Mouse (Mus musculus) neural tube, embryonic 12.5 days (tissue): ENCODE results near the gene Anks1b. TPM values are rescaled to one million over a fixed set of nuclear protein-coding genes. Genes with fewer than 3 reads are reported as not detected.

Experiments used
- ATAC-seq: fragments of 200-750 bp; cut with Nextera tagmentation; 2 replicates; pipeline ENCODE4 v1.8.0; 2017; ENCODE audit warnings: low read depth, mild to moderate bottlenecking, moderate TSS enrichment, moderate library complexity; ENCODE audit not compliant: low FRiP score
- H3K27ac ChIP-seq: fragments of 300-500 bp; sonication (generic); 2 replicates; pipeline ENCODE4 v1.5.1; 2016
- H3K27me3 ChIP-seq: fragments of 300-500 bp; sonication (generic); replicated peaks from 2 replicates; pipeline ENCODE4 v1.6.1; 2016; ENCODE audit warnings: mild to moderate bottlenecking
- H3K36me3 ChIP-seq: fragments of 300-500 bp; sonication (generic); 2 replicates; pipeline ENCODE4 v1.6.1; 2016; ENCODE audit warnings: mild to moderate bottlenecking
- H3K4me1 ChIP-seq: fragments of 300-500 bp; sonication (generic); 2 replicates; pipeline ENCODE4 v1.6.1; 2016
- H3K4me2 ChIP-seq: fragments of 300-500 bp; sonication (generic); replicated peaks from 2 replicates; pipeline ENCODE4 v1.6.1; 2016; ENCODE audit warnings: mild to moderate bottlenecking
- H3K4me3 ChIP-seq: fragments of 300-500 bp; sonication (generic); 2 replicates; pipeline ENCODE4 v1.5.1; 2016
- H3K9ac ChIP-seq: fragments of 300-500 bp; sonication (generic); 2 replicates; pipeline ENCODE4 v1.6.1; 2016; ENCODE audit warnings: mild to moderate bottlenecking
- H3K9me3 ChIP-seq: fragments of 300-500 bp; sonication (generic); 2 replicates; pipeline ENCODE4 v1.6.1; 2016; ENCODE audit warnings: mild to moderate bottlenecking
- WGBS: fragments of 180-500 bp; shearing (Covaris S2); methylation state at CpG from one replicate; pipeline ENCODE4 v1.1.7; 2016; 5-methylcytosine and 5-hydroxymethylcytosine counted together
- polyA plus RNA-seq: library from polyadenylated mRNA; unstranded; fragments of >200 nt; fragmentation: Nextera tagmentation; extraction: Ambion mirVana; gene quantifications from 2 replicates; pipeline ENCODE4 v1.2.1, GENCODE M21; 2016

Anks1b gene
- polyA plus RNA-seq, 1 experiment from 2014 or later = 25.1 TPM

DNA sequence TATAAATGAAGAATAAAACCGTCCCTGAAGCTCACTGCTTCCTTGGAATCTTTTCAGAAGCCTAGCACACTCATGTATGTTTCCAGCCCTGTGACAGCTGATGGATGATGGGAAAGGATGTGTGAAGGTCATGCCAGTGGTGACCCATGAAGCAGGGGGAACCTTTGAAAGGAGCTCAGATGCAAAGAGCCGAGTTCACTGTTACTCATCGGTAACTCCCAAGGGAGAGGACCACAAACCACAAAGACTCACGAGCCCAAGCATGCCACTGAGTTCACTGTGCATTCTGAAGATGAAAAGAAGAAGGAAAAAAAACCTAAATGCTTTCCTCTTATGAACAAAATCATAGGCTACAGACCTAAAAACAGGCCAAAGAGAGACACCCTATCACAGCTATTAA, 859.5 kb downstream of the Anks1b start:
- Histone ChIP-seq H3K9me3 (no peaks in the 10 kb centered on the region), H3K4me3 (no peak overlapping the region), H3K27me3 (0 out of 2 replicates have a peak, but pooled peaks cover 2% of the 10 kb centered on the region), H3K4me2 (no peak overlapping the region), H3K9ac (no peak overlapping the region), H3K27ac (no peak overlapping the region), H3K4me1 (peaks cover 4% of the 10 kb centered on the region; the same call in 1 of the 2 replicates), H3K36me3 (no peaks in the 10 kb centered on the region)
- 57% methylated on average over 4 of the region's 4 CpGs for WGBS
- no peak for ATAC-seq

- Histone ChIP-seq H3K4me2 (no peak overlapping the region), H3K9me3 (no peaks in the 10 kb centered on the region), H3K4me3 (no peak overlapping the region), H3K36me3 (no peaks in the 10 kb centered on the region), H3K27me3 (no peaks in the 10 kb centered on the region), H3K4me1 (0 out of 2 replicates have a peak, but pooled peaks cover under 1% of the 10 kb centered on the region), H3K27ac (no peak overlapping the region), H3K9ac (no peak overlapping the region)
- no peak for ATAC-seq
- WGBS = 25% methylated on average over 5 of the region's 5 CpGs
These were observed 860.3 kb downstream of the Anks1b start for GRCm38 (mm10) chr10:90733632-90734031.

- H3K4me1 ChIP-seq = no peaks in the 10 kb centered on the region
- 82% methylated on average over 2 of the region's 2 CpGs for WGBS
These were observed 865.2 kb downstream of the Anks1b start for GRCm38 (mm10) chr10:90738475-90738874.

GRCm38 (mm10) chr10:90740956-90741355, 867.6 kb downstream of the Anks1b start:
- WGBS = 94% methylated on average over 5 of the region's 5 CpGs

More at GRCm38 (mm10) chr10:90738475-90738874, 865.2 kb downstream of the Anks1b start:
- Histone ChIP-seq H3K4me3 (no peak overlapping the region), H3K9ac (no peak overlapping the region), H3K27me3 (no peaks in the 10 kb centered on the region), H3K4me2 (no peak overlapping the region), H3K36me3 (no peaks in the 10 kb centered on the region), H3K27ac (no peak overlapping the region), H3K9me3 (no peaks in the 10 kb centered on the region)
- ATAC-seq = no peak

DNA sequence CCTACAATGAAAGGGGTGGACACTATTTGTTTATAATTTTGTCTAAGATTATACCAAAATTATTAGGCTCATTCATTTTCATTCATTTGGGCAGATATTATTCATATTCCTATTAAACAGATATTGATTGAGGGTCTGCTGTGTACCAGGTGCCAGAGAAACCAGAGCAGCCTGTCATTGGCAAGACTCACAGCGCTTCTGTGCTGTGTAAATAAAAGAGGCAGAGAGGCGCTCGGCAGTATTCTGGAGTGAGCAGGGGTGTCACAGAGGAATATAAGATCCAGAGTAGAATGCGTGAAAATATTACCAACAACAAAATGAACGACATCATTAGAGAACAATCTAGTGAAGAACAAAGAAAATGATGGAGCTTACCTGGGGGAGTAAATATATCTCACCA, 878.6 kb downstream of the Anks1b start:
- Histone ChIP-seq H3K27me3 (no peaks in the 10 kb centered on the region), H3K4me2 (no peak overlapping the region), H3K4me1 (peaks cover 4% of the 10 kb centered on the region; the same call in 1 of the 2 replicates), H3K4me3 (no peak overlapping the region), H3K36me3 (no peaks in the 10 kb centered on the region), H3K9me3 (no peaks in the 10 kb centered on the region), H3K27ac (no peak overlapping the region), H3K9ac (no peak overlapping the region)
- WGBS = 80% methylated on average over 5 of the region's 5 CpGs
- no peak for ATAC-seq

More at GRCm38 (mm10) chr10:90740956-90741355, 867.6 kb downstream of the Anks1b start:
- H3K9ac ChIP-seq = no peak overlapping the region
- no peaks in the 10 kb centered on the region for H3K36me3 ChIP-seq
- no peaks in the 10 kb centered on the region for H3K4me1 ChIP-seq
- no peak overlapping the region for H3K27ac ChIP-seq
- H3K4me2 ChIP-seq = no peak overlapping the region
- ATAC-seq = no peak
- no peak overlapping the region for H3K4me3 ChIP-seq
- no peaks in the 10 kb centered on the region for H3K9me3 ChIP-seq
- no peaks in the 10 kb centered on the region for H3K27me3 ChIP-seq

DNA sequence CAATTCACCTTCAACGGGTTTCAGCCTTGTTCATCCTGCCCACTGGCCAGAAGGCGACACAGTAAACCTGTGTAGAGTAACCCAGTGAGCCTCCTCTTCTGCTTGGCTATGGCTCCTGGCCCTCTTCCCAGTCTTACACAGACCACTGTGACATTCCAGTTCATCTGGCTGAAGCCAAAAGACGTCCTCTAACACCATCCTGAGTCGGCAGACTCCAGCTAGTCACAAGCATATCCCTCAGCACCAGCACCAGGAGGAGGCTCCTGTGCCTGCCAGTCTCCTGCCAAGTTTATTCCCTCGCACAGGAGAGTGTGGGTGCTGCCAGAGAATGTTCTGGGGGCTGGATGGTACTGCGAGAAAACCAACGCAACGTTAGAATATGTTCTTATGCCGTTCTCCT, 879.8 kb downstream of the Anks1b start:
- 86% methylated on average over 9 of the region's 9 CpGs for WGBS
- ATAC-seq = no peak

GRCm38 (mm10) chr10:90757773-90758172, 884.5 kb downstream of the Anks1b start:
- no peaks in the 10 kb centered on the region for H3K9me3 ChIP-seq
- no peak overlapping the region for H3K9ac ChIP-seq
- no peak for ATAC-seq
- H3K27me3 ChIP-seq = no peaks in the 10 kb centered on the region
- H3K36me3 ChIP-seq = no peaks in the 10 kb centered on the region
- no peak overlapping the region for H3K4me2 ChIP-seq
- H3K27ac ChIP-seq = no peak overlapping the region
- H3K4me1 ChIP-seq = no peaks in the 10 kb centered on the region
- no peak overlapping the region for H3K4me3 ChIP-seq
- WGBS = 85% methylated on average over 4 of the region's 4 CpGs

More for the DNA sequence above, 879.8 kb downstream of the Anks1b start:
- Histone ChIP-seq H3K4me1 (peaks cover 4% of the 10 kb centered on the region; the same call in 1 of the 2 replicates), H3K4me3 (no peak overlapping the region), H3K36me3 (no peaks in the 10 kb centered on the region), H3K27ac (no peak overlapping the region), H3K4me2 (no peak overlapping the region), H3K27me3 (no peaks in the 10 kb centered on the region), H3K9me3 (no peaks in the 10 kb centered on the region), H3K9ac (no peak overlapping the region)

DNA sequence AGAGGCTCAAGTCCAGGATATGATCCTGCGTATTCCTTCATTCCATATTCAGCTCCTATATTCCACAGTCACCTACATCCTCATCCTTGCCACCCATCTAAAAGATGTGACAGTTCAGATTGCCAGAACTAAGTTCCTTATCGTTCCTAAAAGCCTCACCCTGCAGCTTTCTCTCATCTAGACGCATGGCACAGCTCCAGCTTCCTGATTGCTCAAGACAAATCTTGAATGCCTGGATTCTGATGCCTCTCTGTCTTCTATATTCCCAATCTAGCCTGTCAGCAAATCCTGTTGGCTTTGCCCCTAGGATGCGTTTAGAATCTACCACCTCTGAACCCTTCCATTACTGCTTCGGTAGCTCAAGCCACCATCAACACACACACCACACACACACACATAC, 886.6 kb downstream of the Anks1b start:
- no peak overlapping the region for H3K4me2 ChIP-seq
- H3K9me3 ChIP-seq = no peaks in the 10 kb centered on the region
- no peak overlapping the region for H3K9ac ChIP-seq
- no peaks in the 10 kb centered on the region for H3K4me1 ChIP-seq
- H3K4me3 ChIP-seq = no peak overlapping the region
- no peaks in the 10 kb centered on the region for H3K27me3 ChIP-seq
- no peak for ATAC-seq
- H3K27ac ChIP-seq = no peak overlapping the region
- WGBS = 87% methylated on average over 5 of the region's 5 CpGs
- H3K36me3 ChIP-seq = no peaks in the 10 kb centered on the region

DNA sequence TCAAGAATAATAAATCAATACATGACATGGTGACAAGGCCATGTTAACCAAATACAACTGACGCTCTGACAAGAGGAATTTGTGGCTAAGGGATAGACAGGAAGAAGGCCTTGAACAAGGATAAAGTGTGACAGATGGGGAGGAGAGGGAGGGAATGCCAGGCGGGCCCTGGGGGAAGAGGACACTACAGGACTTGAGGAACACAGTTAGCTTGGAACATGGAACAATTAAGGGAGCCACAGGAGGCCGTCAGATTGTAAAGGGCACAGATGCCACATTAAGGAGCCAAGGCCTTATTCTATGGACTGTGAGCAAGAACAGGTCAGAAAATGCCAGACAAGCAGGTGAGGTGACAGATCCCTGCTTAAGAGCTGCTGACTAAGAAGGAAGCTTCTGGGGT, 893.0 kb downstream of the Anks1b start:
- no peaks in the 10 kb centered on the region for H3K36me3 ChIP-seq
- 71% methylated on average over 3 of the region's 3 CpGs for WGBS
- no peak for ATAC-seq

DNA sequence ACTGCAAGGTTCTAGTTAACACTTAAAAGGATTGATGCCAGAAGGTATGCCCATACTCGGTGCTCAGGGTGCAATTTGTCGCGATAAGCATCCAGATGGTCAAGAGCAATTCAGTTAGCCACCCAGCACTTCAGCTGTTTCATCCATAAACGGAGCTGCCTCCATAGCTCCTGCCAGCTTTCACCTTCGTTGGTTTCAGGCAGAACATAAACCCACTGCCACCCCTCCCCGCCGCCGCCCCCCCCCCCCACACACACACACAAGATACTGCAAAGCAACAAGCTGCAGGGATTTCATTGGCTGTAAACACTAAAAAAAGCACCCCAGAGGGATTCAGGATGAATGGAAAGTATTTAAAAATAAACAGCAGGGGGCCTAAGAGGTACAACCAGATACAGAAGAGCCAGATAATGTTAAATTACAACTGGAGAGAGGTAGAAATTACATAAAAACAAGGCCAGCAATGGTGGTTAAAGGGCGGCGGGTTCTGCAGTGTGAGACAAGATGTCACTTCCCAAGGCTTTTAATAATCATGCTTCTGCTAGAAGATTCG, 897.2 kb downstream of the Anks1b start:
- Histone ChIP-seq H3K4me3 (no peak overlapping the region), H3K36me3 (no peaks in the 10 kb centered on the region), H3K4me1 (peaks cover 16% of the 10 kb centered on the region; the same call in 1 of the 2 replicates), H3K27ac (no peak overlapping the region), H3K4me2 (no peak overlapping the region), H3K9ac (no peak overlapping the region), H3K9me3 (no peaks in the 10 kb centered on the region), H3K27me3 (no peaks in the 10 kb centered on the region)
- WGBS = 25% methylated on average over 11 of the region's 11 CpGs
- no peak for ATAC-seq

More for the DNA sequence above, 893.0 kb downstream of the Anks1b start:
- H3K9me3 ChIP-seq = no peaks in the 10 kb centered on the region
- H3K27ac ChIP-seq = no peak overlapping the region
- no peaks in the 10 kb centered on the region for H3K27me3 ChIP-seq
- no peak overlapping the region for H3K4me2 ChIP-seq
- no peak overlapping the region for H3K9ac ChIP-seq
- H3K4me3 ChIP-seq = no peak overlapping the region
- H3K4me1 ChIP-seq = peaks cover 11% of the 10 kb centered on the region; the same call in 1 of the 2 replicates

- Histone ChIP-seq H3K27me3 (no peaks in the 10 kb centered on the region), H3K4me1 (peaks cover 16% of the 10 kb centered on the region; the same call in 1 of the 2 replicates), H3K4me2 (peak overlapping the region; percentile 43), H3K27ac (no peak overlapping the region), H3K4me3 (no peak overlapping the region), H3K9ac (no peak overlapping the region), H3K9me3 (no peaks in the 10 kb centered on the region), H3K36me3 (no peaks in the 10 kb centered on the region)
- ATAC-seq = 0 out of 2 replicates have a peak, but pooled peaks have one; percentile 45
- WGBS = 49% methylated on average over 7 of the region's 7 CpGs
These were observed 897.7 kb downstream of the Anks1b start for GRCm38 (mm10) chr10:90771046-90771445.

DNA sequence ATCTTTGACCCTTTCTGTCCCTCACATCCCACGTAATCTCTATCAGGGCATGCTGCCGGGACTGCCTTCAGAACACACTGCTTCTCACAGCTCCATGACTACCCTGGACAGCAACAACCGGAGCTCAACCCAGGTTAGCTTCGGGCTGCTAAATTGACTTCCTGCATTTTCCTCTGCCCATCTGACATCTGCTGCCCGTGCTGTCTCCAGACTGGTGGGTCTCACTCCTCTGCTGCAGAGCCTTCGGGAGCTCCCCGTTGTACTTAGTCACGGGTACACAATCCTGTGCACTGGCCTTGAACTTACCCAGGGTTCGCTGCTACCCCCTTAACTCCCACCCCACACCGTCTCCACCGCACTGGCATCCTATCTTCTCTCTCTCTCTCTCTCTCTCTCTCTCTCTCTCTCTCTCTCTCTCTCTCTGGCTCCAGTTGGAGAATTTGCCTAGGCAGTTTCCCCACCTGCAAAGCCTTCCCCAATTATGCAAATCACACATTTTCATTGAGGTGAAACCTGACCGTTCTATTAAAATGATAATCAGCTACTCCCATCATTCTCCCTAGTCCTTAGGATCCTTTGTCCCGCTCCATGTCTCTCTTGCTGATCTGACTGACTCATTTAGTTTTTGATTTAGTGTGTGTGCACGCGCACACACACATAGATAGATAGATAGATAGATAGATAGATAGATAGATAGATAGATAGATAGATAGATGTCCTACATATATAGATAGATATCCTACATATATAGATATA, 898.3 kb downstream of the Anks1b start:
- H3K4me1 ChIP-seq = peaks cover 16% of the 10 kb centered on the region; the same call in 1 of the 2 replicates
- H3K4me2 ChIP-seq = peak overlapping the region; percentile 43
- 8% methylated on average over 15 of the region's 15 CpGs for WGBS
- ATAC-seq = peak; percentile 90
- H3K9ac ChIP-seq = no peak overlapping the region
- no peaks in the 10 kb centered on the region for H3K27me3 ChIP-seq
- H3K4me3 ChIP-seq = no peak overlapping the region
- no peaks in the 10 kb centered on the region for H3K9me3 ChIP-seq
- no peak overlapping the region for H3K27ac ChIP-seq
- no peaks in the 10 kb centered on the region for H3K36me3 ChIP-seq
